Mouse (Mus musculus) urinary bladder, postnatal 4 days (tissue): Measurements from ENCODE around the gene Ly6g5c.

Experiments used
- DNase-seq, 2 experiments: peaks; one replicate each; pipeline ENCODE4 v3.0.0; 2021 to 2022; ENCODE audit warnings: low spot score in 2 of 2

The Ly6g5c gene

GRCm38 (mm10) chr17:35140490-35140996, 32.5 kb downstream of the Ly6g5c start:
- DNase-seq: no peak

GRCm38 (mm10) chr17:35141971-35142370, 33.9 kb downstream of the Ly6g5c start:
- DNase-seq: peak in 1 of 2 experiments; percentile 56

GRCm38 (mm10) chr17:35146139-35146538, 38.1 kb downstream of the Ly6g5c start:
- DNase-seq: no peak

GRCm38 (mm10) chr17:35147348-35147747, 39.3 kb downstream of the Ly6g5c start:
- no peak for DNase-seq

GRCm38 (mm10) chr17:35147922-35148639, 40.0 kb downstream of the Ly6g5c start:
- DNase-seq: no peak

- no peak for DNase-seq
These were observed 44.0 kb downstream of the Ly6g5c start for GRCm38 (mm10) chr17:35152121-35152520.

- no peak for DNase-seq
These were observed 45.0 kb downstream of the Ly6g5c start for GRCm38 (mm10) chr17:35153077-35153476.

GRCm38 (mm10) chr17:35153931-35154330, 45.9 kb downstream of the Ly6g5c start:
- no peak for DNase-seq

- DNase-seq: no peak
These were observed 46.5 kb downstream of the Ly6g5c start for GRCm38 (mm10) chr17:35154616-35155015.

GRCm38 (mm10) chr17:35155451-35155850, 47.4 kb downstream of the Ly6g5c start:
- no peak for DNase-seq

GRCm38 (mm10) chr17:35156461-35157200, 48.6 kb downstream of the Ly6g5c start:
- no peak for DNase-seq

- DNase-seq: no peak
These were observed 49.2 kb downstream of the Ly6g5c start for GRCm38 (mm10) chr17:35157254-35157653.

- no peak for DNase-seq
These were observed 49.6 kb downstream of the Ly6g5c start for GRCm38 (mm10) chr17:35157661-35158175.

GRCm38 (mm10) chr17:35158850-35159593, 50.9 kb downstream of the Ly6g5c start:
- DNase-seq: no peak

GRCm38 (mm10) chr17:35159638-35160037, 51.6 kb downstream of the Ly6g5c start:
- no peak for DNase-seq

- no peak for DNase-seq
These were observed 53.3 kb downstream of the Ly6g5c start for GRCm38 (mm10) chr17:35161421-35161820.
